Mouse (Mus musculus): Measurements from ENCODE around the gene Bcl3.

Bcl3 gene

DNA sequence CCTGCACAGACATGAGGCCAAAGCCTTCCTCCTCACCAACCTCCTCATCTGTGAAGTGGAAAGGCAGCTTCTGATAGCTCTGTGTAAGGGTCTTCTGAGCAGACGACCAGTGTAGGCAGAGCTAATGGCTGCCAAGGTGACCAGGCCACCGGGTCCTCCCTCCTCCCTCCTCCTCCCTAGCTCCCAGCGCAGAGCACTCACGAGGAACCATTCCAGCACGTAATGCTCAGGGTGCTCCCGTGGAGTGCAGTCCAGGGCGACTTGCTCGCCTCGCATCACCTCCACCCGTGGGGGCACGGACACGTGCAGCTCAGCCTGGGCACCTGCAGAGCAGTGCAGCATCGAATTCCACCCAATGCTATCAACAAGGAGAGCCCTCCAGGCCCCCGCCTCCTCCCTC lies 54.3 kb downstream of the Bcl3 start:
- DNase-seq: no peak

DNA sequence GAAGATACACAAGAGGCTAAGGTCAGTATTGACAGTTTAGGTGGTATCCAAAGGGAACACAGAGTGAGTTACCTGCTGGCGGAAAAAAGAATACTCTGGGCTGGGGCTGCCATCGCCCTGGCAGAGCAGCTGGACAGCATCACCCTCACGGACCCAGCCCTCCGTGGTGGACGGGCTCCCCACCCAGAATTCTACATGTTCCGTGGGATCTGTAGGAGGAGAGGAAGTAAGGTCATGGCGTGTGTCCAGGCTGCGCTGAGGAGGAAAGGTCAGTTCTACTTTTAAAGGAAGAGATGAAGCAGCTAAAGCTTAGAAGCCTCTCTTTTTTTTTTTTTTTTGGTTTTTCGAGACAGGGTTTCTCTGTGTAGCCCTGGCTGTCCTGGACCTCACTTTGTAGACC lies 58.0 kb downstream of the Bcl3 start:
- no peak for DNase-seq

DNA sequence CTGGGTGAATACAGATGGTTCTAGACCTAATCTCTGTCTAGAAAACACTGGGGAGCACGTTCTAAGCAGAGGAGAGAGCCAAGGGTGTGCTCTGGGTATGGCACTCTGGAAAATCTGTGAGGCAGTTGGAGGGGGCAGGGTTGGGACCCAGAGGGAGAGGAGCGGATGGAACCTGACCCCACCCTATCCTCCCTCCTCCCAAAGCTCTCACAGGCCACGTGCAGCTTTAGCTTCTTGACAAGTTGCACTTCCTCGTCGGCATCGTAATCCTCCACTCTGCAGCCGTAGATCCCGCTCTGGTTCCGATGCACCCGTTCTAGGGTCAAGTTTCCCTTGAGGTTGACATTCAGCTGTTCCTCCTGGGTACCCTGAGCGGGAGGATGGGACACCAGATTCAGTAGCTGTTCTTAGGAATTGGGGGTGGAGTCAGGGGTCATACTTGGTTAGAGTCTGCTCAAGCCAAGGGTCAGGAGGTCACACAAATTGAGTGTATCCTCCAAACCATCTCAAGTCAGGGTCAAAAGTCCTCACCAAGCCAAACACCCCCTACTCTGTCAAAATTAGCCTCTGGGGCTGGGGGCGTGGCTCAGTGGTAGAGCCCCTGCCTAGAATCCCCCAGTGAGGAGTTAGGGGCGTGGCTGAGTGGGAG lies 58.6 kb downstream of the Bcl3 start:
- DNase-seq: no peak

DNA sequence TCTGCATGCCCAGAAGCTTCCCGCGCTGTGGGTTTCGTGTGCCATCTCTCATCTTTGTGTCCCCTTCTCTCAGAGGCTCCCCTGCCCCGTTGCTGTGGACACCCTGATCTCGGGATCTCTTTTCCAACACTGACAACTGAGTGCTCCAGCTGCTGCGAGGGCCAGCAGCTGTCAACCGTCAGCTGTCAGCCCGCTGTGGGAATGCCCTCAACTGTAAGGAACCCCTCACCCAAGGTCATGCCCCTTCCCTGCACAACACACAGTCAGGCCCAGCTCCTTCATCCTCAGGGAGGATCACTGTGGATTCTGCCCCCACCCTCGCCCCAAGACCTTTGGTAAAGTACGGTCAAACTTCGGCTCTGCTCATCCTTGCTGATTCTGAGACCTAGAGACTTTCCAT lies 60.3 kb downstream of the Bcl3 start:
- no peak for DNase-seq

DNA sequence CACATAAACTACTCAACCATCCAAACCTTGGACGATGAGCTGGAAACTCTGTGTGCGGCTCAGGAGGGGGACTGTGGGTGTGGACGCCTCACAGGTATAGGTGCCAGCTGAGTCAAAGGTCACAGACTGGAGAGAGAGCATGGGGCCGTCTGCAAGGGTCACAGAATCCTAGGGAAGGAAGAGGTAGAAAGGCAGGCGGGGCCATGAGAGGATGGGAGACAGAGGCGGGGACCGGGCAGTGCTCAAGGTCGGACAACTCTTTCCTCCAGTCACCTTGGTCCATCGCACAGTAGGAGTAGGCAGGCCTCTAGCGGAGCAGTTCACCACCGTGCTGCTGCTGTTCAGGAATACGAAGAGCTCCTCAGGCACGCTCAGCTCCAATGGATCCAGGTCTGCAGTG lies 62.5 kb downstream of the Bcl3 start:
- DNase-seq: no peak

DNA sequence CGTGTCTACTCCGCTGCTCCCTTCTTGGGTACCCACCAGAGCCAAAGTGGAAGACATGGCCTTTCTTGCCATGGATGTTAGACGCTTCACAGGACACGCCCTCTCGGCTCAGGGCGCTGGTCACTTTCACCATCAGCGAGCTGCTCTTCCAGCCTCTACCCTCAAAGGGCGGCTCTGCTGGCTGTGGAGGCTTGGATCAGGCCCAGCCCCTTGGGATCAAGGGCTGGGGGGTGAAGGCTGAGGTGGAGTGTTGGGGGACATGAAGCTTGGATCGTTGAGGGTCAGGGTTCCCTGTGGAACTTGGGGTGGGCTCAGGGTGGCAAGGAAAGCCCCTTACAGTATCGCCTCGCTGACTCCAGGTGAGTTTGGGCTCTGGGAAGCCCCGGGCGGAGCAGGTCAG lies 63.9 kb downstream of the Bcl3 start:
- no peak for DNase-seq
